15 mouse cellular contexts compared by ENCODE assay signal in the genomic region with DNA sequence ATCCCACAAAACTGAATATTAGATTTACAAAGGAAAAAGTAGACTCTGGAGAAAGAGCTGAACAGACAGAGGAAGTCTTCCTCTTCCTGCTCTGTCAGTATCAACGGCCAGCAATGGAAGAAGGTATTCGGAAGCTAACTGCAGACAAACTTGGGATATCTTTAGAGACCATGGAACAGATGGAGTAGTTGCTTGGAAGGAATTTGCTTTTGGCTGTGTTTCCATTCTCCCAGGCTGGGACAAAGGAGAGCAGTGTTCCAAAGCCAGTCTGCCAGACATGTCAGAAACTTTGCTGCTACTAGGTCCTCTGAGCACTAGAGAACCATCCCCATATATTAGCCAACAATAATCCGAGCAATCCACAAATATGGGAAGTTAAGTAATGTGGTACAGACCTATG.
DNase-seq lines count a peak whose midpoint lies in the region.
"Had no signal": no experiment of that assay in that cellular context is flagged by ENCODE, and none has a peak within 500 bp of the region (broad histone marks: within the 10 kb centered on the region; RNA-seq: fewer than 3 reads in every experiment).

No protein-coding gene starts in this region.

- DNase-seq in frontal cortex, postnatal 36 days (ENCODE audit: low spot score in 2 of 2) = peak; percentile 0 to 21
- DNase-seq in frontal cortex, postnatal 14 days (ENCODE audit: low spot score in 2 of 2) = no peak
- DNase-seq in lung, postnatal 10 days = peak; percentile 2
- no peak for DNase-seq in lung, postnatal 4 days
- DNase-seq in brain, adult 2 months (ENCODE audit: low read depth, low spot score) = peak; percentile 44
- DNase-seq in telencephalon, adult 2 months (ENCODE audit: low read depth, low spot score) = peak; percentile 18
- DNase-seq: adrenal gland, adult 8-10 months; B cell, adult 2 months; cerebellum, adult 9-10 months; embryo, embryonic 11 days; gastrocnemius, postnatal 10 days; heart, postnatal 4 days; kidney, adult 8-10 months; kidney, postnatal 4 days; midbrain, embryonic 14.5 days had no signal

Comparison
In these comparisons a context has a peak if more than half of its experiments do, and no peak if none do; other contexts are left out.
1. DNase-seq: peak in frontal cortex, postnatal 36 days (2 of 2), lung, postnatal 10 days (single experiment), brain, adult 2 months (single experiment) and telencephalon, adult 2 months (single experiment); none in frontal cortex, postnatal 14 days (0 of 2) and lung, postnatal 4 days (0 of 2).